Mouse (Mus musculus): Measurements from ENCODE around the gene Csf3.

- TF ChIP-seq CTCF (IDR thresholded peaks at IDR 0.05; ENCODE audit: low read depth, low read length) (no peak), POLR2A (IDR thresholded peaks at IDR 0.05; ENCODE audit: borderline replicate concordance, low read depth, low read length) (no peak)
Observed at GRCm38 (mm10) chr11:98720756-98721155, 19.7 kb downstream of the Csf3 start.
